Mouse (Mus musculus): Measurements from ENCODE around the gene Tmem200b. TPM values are rescaled to one million over a fixed set of nuclear protein-coding genes. Genes with fewer than 3 reads are reported as not detected.

Gene Tmem200b
- total RNA-seq, 2 experiments from 2014 or later = 2.7 to 3.0 TPM

GRCm38 (mm10) chr4:131910237-131910994, 11.2 kb upstream of the Tmem200b start:
- no peak for DNase-seq

GRCm38 (mm10) chr4:131911521-131911920, 10.1 kb upstream of the Tmem200b start:
- DNase-seq = no peak

- no peak for DNase-seq
These were observed 8.0 kb upstream of the Tmem200b start for GRCm38 (mm10) chr4:131913526-131913925.

- no peak for DNase-seq
These were observed 7.4 kb upstream of the Tmem200b start for GRCm38 (mm10) chr4:131914046-131914643.

- DNase-seq = no peak
These were observed 6.6 kb upstream of the Tmem200b start for GRCm38 (mm10) chr4:131914891-131915469.

GRCm38 (mm10) chr4:131915821-131916328, 5.7 kb upstream of the Tmem200b start:
- no peak for DNase-seq

- DNase-seq = peak; percentile 74
These were observed 5.1 kb upstream of the Tmem200b start for GRCm38 (mm10) chr4:131916425-131916824.

GRCm38 (mm10) chr4:131917010-131917555, 4.5 kb upstream of the Tmem200b start:
- no peak for DNase-seq

GRCm38 (mm10) chr4:131918026-131918533, 3.5 kb upstream of the Tmem200b start:
- DNase-seq = no peak

GRCm38 (mm10) chr4:131918711-131919500, 2.7 kb upstream of the Tmem200b start:
- no peak for DNase-seq

GRCm38 (mm10) chr4:131919506-131920140, 1.9 kb upstream of the Tmem200b start:
- no peak for DNase-seq

- peak; percentile 67 for DNase-seq
These were observed 1.4 kb upstream of the Tmem200b start for GRCm38 (mm10) chr4:131920141-131920594.

- DNase-seq = peak; percentile 56
These were observed 798 bp upstream of the Tmem200b start for GRCm38 (mm10) chr4:131920595-131921351.

- no peak for DNase-seq
These were observed 833 bp downstream of the Tmem200b start for GRCm38 (mm10) chr4:131922404-131922803.

GRCm38 (mm10) chr4:131924096-131924810, 2.7 kb downstream of the Tmem200b start:
- no peak for DNase-seq

- DNase-seq = no peak
These were observed 7.6 kb downstream of the Tmem200b start for GRCm38 (mm10) chr4:131929146-131929545.

- DNase-seq = no peak
These were observed 17.9 kb downstream of the Tmem200b start for GRCm38 (mm10) chr4:131939459-131939858.

GRCm38 (mm10) chr4:131940846-131941245, 19.3 kb downstream of the Tmem200b start:
- no peak for DNase-seq

- DNase-seq = no peak
These were observed 26.3 kb downstream of the Tmem200b start for GRCm38 (mm10) chr4:131947848-131948247.

- no peak for DNase-seq
These were observed 28.3 kb downstream of the Tmem200b start for GRCm38 (mm10) chr4:131949903-131950302.

All from gastrocnemius, postnatal 25 days (tissue).